Mouse (Mus musculus) 416B (cell line): Measurements from ENCODE around the gene Tgtp1.
A peak's percentile ranks its signal among the peaks of the same experiment; 100 is the strongest.
"Not testable (repeated sequence)": the region's sequence is repeated elsewhere in the genome, so short reads cannot be mapped to it uniquely, and the experiment has no call there.

Source experiments
- DNase-seq: peaks from one replicate; pipeline ENCODE4 v3.0.0; 2011; ENCODE audit warnings: low read depth

Tgtp1 gene

DNA sequence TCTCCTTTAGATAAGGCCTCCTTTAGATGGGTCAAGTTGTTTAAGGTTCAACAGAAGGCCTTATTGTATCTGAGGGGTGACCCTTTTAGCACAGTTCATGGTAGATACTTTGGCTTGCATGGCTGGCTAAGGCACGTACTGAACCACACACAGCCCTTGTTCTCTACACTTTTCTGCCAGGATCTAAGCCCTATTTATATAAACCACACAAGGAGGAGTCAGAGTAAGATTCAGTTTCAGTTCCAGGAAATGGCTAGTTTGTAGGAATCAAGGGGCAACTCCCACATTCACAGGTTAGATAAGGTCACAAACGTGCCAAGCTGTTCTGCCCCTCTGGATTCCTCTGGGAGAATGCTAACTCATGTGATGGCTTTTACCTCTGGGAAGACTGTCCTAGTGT lies at the start of gene Tgtp1:
Tgtp1 (minus strand) TSS at position 155 of the 400 bp plus-strand sequence.
- peak; percentile 11 for DNase-seq

DNA sequence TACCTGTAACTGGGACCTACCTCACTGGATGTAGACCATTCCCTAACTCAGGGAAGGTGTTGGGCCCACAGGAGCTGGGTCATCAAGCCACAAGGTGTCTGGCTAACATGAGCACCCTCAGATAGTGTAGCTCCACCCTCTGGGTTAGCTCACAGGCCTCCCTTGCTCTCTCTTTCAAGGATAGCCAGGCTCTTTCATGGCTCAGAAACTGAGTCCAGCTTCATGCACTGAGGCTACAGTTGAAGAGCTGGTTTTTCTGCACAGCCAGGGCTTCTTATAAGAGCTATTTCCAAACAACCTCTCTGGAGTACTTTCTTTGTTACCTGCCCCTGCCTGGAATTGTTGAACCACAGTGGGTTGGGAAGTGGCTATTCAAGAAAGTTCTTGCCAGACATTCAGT lies 18.1 kb upstream of the Tgtp1 start:
- DNase-seq = not testable (repeated sequence)

DNA sequence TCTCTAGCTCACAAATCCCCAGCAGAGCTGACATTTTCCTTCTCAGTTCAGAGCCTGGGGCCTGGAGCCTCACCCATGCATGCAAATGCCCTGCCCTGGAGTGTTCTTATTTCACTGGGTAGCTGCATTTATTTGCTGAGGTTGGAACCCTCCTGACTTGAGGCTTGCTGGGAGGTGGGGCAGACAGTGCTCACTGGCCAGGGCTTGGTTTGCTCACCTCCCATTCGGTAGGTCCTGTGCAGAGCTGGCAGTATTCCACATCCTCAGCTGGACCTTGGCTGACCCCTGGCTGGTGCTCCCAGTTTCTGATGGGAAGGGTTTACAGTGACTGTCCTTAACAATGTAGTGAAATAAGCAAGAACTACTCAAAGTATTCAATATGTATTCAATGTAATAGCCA lies 12.8 kb upstream of the Tgtp1 start:
- DNase-seq = not testable (repeated sequence)

DNA sequence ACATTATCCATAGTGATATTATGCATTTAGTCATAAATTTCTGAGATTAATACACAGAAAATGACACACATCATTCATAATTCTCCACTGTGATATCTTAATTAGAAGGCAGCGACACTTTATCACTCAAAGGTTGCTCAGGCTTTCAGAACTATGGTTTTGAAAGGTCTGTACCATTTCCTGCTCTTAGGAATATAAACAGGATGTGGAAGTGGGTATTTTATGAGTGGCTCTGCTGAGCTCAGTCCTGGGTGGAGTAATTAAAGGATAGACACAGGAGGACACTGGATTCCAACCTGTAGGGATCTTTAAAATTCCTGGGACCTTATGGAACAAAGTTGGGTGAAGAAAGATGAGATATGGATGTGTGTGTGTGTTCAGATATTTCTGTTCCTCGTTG lies 12.3 kb upstream of the Tgtp1 start:
- not testable (repeated sequence) for DNase-seq

DNA sequence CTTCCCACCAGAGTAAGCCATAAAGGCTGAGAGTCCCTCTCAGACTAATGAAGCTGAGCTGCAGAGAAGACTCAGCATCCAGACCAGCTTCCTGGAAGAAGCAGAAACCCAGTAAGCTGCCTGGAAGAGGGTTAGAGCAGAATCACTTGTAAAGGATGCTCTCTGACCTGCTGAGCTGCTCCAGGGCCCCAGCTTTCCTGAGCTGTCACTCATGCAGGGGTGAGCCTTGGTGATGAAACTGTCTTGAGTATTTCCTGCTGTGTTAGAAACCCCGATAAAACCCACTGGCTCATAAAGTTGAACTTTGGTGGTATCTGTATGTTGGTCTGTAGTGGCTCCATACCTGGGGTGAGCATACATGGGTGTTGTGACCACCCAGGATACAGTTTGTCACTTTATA lies 6.4 kb upstream of the Tgtp1 start:
- DNase-seq = not testable (repeated sequence)

DNA sequence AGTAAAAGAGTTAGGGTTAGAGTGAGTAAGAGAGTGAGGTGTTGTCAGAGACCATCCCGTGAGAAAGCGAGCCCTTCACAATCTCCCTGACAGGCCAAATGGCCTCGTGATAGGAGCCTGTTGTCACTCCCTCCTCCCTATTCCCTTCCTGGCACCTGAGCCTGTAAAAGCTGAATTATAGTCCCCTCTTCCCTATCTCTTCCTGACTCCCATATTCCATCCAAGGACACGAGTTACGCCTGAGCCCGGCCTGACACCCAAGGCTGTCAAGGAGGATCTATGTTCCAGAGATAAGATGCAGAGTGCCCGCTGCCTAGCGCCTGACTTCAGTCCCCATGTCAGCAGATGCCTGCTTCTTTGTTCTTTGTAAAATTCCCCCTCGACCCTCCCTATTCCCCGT lies 676 bp downstream of the Tgtp1 start:
- not testable (repeated sequence) for DNase-seq

DNA sequence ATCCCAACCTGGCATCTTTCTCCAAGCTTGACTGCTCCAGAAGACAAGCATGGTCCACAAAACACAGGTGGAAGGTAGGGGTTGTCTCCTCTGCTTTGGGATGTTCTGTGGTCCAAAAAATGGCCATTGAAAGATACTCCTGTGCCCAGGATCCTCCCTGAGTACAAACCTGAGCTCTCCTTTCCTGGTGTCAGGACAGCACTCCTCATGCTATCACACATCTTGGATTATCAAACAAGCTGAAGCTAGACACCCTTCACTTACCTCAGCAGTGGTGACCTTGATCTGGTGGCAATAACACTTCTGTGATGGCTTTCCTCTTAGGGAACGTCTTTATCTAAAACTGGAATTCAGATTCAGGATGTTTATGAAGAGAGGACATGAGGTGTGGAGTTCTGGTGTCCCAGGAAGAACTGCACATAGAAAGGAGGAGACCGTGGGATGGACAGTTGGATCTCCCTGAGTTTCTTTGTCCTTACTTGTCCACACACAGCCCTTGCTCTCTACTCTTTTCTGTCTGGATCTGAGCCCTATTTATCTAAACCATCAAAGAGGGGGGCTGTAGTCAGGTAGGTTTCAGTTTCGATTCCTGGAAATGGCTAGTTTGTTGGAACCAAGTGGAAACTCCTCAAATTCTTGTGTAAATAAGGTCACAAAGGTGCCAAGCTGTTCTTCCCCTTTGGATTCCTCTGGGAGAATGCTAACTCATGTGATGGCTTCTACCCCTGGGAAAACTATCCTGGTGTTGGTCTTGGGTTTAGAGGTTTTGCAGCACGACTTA lies 2.0 kb downstream of the Tgtp1 start, which contains the start of gene Gm12185:
Gm12185 (minus strand) TSS at position 487 of the 781 bp plus-strand sequence.
- DNase-seq = not testable (repeated sequence)

DNA sequence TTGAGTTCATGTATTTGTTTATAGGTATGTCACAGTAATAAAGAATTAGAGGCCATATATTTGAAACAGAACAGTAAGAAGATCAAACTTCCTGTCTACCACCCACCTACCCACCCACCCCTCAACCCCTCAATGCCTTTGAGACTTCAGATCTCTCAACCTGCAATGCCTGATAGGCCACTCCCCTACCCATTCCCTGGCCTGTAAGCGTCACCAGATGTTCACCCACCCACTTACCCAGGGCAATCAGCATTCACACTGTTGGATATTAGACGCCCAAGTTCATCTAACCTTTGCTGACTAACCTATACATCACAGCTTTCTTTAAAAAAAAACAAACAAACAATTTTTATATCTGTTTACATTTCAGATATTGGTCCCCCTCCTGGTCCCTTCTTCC lies 4.0 kb downstream of the Tgtp1 start:
- DNase-seq = not testable (repeated sequence)

DNA sequence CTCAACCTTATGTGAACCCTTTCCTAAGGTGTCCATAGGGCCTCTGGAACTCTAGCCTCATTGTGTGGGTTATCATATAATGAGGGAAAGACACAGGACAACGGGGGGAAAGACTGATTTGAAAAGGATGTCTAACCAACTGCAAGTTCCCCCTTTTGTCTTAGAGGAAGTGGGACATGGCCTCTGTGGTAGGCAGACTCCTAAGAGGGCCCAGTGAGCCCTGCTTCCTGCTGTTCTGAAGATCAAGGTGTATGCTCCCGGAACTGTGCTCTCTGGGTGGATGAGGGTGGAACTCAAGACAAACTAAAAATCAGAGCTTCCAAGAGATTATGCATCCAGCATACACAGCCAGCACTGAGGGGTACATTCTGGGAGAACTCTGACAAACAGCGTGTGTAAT lies 5.8 kb downstream of the Tgtp1 start:
- not testable (repeated sequence) for DNase-seq

DNA sequence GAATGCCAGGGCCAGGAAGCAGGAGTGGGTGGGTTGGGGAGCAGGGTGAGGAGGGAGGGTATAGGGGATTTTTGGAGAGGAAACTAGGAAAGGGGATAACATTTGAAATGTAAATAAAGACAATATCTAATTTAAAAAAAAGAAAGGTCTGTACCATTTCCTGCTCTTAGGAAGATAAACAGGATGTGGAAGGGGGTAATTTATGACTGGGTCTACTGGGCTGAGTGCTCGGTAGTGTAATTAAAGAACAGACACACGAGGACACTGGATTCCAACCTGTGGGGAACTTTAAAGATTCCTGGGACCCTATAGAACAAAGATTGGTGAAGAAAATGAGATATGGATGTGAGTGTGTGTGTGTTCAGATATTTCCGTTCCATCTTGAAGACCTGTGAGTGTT lies 11.1 kb downstream of the Tgtp1 start:
- DNase-seq = not testable (repeated sequence)

DNA sequence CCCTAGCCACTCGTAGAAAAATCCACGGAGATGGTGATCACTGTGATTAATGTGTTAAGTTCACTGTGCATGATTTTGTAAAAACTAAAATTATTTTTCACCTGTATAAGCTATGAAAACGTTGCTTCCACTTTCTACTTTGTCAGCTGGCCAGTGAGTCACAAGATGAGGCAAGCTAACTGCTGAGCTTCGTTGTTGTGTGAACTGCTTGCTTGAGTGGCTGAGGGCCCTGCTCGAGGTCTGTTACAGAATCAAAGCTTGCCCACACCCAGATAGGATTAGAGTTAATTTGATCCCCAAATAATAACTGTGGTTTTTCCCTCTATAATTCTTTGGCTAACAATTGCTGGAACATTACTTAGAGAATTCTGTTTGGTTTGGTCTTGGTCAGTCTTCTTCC lies 13.9 kb downstream of the Tgtp1 start:
- not testable (repeated sequence) for DNase-seq

DNA sequence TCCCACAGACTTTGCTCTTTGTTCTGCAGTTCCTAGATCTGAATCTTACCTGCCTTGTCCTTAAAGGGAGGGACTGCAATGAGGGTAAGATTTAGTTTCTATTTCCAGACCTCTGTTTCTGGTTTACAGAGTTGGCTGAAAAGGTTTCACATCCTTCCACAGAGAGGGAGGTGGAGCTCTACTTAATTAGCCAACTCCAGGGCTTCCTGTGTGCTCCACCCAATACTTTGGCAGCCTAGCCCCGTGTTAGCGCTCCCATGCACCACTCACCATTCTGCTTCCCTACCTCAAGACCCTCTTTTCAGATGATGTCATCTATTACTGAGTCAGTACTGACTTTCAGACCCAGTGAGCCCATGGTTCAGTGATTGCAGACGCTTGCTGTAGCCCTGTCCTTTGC lies 14.7 kb downstream of the Tgtp1 start, which contains the start of gene 9930111J21Rik1:
9930111J21Rik1 (minus strand) TSS at position 148 of the 400 bp plus-strand sequence.
- DNase-seq = not testable (repeated sequence)

DNA sequence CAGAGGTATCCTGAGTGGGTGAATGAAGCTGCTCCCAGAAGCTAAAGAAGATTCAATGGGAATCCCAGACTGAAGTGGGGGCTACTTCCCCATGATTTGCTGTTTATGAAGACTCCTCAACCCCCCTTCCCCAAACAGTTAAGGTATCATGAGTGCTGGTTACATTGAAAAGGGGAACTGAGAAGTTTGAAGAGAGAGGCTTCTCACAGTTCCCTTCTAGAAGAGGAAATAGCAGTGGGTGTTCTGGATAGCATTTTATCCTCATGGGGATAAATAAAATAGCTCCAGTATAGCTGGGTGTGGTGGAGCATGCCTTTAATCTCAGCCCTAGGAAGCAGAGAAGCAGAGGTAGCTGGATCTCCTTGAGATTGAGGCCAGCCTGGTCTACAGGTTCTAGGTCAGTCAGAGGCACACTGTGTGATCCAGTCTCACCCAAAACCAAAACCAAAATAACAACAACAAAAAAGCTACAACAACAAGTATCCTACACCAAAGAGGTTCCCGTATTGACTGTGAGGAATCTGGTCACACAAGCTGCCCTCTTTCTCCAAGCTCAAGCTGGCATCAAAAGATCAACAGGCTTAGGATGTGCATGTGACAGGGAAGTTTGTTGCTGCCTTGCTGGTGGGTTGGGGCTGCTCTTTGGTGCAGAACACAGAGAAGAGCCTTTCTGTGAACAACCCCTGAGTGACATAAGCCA lies 15.6 kb downstream of the Tgtp1 start, which contains the start of gene Olfr56:
Olfr56 (plus strand) TSS at position 650 of the 700 bp plus-strand sequence.
- not testable (repeated sequence) for DNase-seq

DNA sequence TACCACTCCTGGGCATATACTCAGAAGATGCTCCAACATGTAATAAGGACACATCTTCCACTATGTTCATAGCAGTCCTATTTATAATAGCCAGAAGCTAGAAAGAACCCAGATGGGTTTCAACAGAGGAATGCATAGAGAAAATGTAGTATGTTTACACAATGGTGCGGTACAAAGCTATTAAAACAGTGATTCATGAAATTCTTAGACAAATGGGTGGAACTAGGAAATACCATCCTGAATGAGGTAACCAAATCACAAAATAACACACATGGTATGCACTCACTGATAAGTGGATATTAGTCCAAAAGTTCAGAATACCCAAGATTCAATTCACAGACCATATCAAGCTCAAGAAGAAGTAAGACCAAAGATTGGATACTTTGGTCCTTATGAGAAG lies 19.3 kb downstream of the Tgtp1 start:
- not testable (repeated sequence) for DNase-seq

DNA sequence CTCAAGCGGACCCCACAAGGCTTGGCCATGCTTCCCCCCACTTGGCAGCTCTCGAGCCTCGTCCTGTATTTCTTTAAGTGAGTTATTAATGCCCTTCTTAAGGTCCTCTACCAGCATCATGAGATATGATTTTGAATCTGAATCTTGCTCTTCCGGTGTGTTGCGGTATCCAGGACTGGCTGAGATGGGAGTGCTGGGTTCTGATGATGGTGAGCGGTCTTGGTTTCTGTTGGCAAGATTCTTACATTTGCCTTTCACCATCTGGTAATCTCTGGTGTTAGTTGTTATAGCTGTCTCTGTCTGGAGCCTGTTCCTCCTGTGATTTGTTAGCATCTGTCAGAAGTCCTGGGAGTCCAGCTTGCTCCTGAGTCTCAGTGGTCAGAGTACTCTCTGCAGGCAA lies 47.9 kb downstream of the Tgtp1 start, which contains the start of gene Psme2b:
Psme2b (minus strand) TSS at position 101 of the 400 bp plus-strand sequence.
- DNase-seq = not testable (repeated sequence)

DNA sequence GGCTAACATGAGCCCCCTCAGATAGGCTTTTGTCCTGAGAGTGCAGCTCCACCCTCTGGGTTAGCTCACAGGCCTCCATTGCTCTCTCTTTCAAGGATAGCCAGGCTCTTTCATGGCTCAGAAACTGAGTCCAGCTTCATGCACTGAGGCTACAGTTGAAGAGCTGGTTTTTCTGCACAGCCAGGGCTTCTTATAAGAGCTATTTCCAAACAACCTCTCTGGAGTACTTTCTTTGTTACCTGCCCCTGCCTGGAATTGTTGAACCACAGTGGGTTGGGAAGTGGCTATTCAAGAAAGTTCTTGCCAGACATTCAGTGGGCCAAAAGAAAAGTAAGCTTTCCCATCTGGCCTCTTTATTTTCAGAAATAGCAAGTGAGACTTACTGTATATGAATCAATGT lies 54.7 kb downstream of the Tgtp1 start:
- not testable (repeated sequence) for DNase-seq
